Comparison of ENCODE assay signal across 31 mouse cellular contexts in the genomic region with DNA sequence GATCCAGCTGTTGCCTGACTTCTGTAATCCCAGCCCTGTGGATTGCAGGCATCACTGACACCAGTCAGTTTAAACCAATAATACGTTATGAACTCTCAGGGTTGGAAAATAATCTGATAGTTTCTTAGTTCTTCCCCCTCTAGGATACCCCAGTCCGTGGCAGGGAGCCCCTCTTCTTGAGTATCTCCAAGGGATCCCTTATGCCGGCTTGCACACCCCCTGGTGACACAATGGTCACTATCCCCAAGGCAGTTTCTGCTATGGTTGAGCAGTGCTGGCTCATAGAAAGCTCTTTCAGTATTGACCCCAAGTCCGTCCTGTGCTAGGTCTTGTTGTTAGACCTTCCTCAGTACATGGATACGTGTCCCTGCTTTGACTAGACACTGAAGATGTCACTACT.
"Had no signal": no experiment of that assay in that cellular context is flagged by ENCODE, and none has a peak within 500 bp of the region (broad histone marks: within the 10 kb centered on the region; RNA-seq: fewer than 3 reads in every experiment).

No protein-coding gene starts in this region.

- H3K36me3 ChIP-seq: limb, embryonic 10.5 days; liver, embryonic 12.5 days; liver, embryonic 13.5 days; liver, embryonic 15.5 days; lung, embryonic 15.5 days had no signal

- H3K27me3 ChIP-seq: limb, embryonic 13.5 days; limb, embryonic 15.5 days; liver, embryonic 13.5 days; liver, embryonic 15.5 days; lung, embryonic 15.5 days; midbrain, embryonic 12.5 days; midbrain, embryonic 13.5 days; midbrain, embryonic 15.5 days; neural tube, embryonic 12.5 days; neural tube, embryonic 13.5 days had no signal

- H3K9me3 ChIP-seq: limb, embryonic 10.5 days; limb, embryonic 12.5 days; limb, embryonic 13.5 days; limb, embryonic 15.5 days; liver, embryonic 12.5 days; liver, embryonic 13.5 days; liver, embryonic 15.5 days; lung, embryonic 15.5 days; megakaryocyte, embryonic 14.5 days; midbrain, embryonic 10.5 days; midbrain, embryonic 12.5 days; midbrain, embryonic 13.5 days; midbrain, embryonic 15.5 days; neural tube, embryonic 12.5 days; neural tube, embryonic 13.5 days had no signal

- H3K27ac ChIP-seq: limb, embryonic 10.5 days; limb, embryonic 12.5 days; limb, embryonic 13.5 days; limb, embryonic 15.5 days; liver, embryonic 12.5 days; liver, embryonic 13.5 days; liver, embryonic 14.5 days; liver, embryonic 15.5 days; lung, embryonic 15.5 days; macrophage; midbrain, embryonic 10.5 days; midbrain, embryonic 12.5 days; midbrain, embryonic 13.5 days; midbrain, embryonic 15.5 days; neural tube, embryonic 12.5 days; neural tube, embryonic 13.5 days had no signal

- H3K4me2 ChIP-seq: limb, embryonic 12.5 days; limb, embryonic 13.5 days; limb, embryonic 15.5 days; liver, embryonic 11.5 days; liver, embryonic 12.5 days; liver, embryonic 13.5 days; liver, embryonic 15.5 days; lung, embryonic 14.5 days; lung, embryonic 15.5 days; midbrain, embryonic 11.5 days; midbrain, embryonic 12.5 days; midbrain, embryonic 13.5 days; midbrain, embryonic 15.5 days; neural tube, embryonic 12.5 days; neural tube, embryonic 13.5 days had no signal

- H3K9ac ChIP-seq: limb, embryonic 12.5 days; limb, embryonic 13.5 days; limb, embryonic 15.5 days; liver, embryonic 12.5 days; liver, embryonic 13.5 days; liver, embryonic 14.5 days; liver, embryonic 15.5 days; lung, embryonic 14.5 days; lung, embryonic 15.5 days; midbrain, embryonic 12.5 days; midbrain, embryonic 13.5 days; midbrain, embryonic 15.5 days; neural tube, embryonic 12.5 days; neural tube, embryonic 13.5 days had no signal

- H3K4me1 ChIP-seq: limb, embryonic 10.5 days; limb, embryonic 12.5 days had no signal

- DNase-seq: left cerebral cortex, postnatal 4 days; liver, embryonic 13.5 days; lung, adult 18-20 months; lung, adult 2 months; lung, embryonic 14.5 days; lung, postnatal 10 days; lung, postnatal 14 days; lung, postnatal 36 days; lung, postnatal 4 days; midbrain, embryonic 14.5 days had no signal

- H3K4me3 ChIP-seq: limb, embryonic 10.5 days; limb, embryonic 12.5 days; limb, embryonic 13.5 days; limb, embryonic 15.5 days; liver, embryonic 12.5 days; liver, embryonic 13.5 days; liver, embryonic 15.5 days; lung, embryonic 15.5 days; megakaryocyte, embryonic 14.5 days; midbrain, embryonic 10.5 days; midbrain, embryonic 12.5 days; midbrain, embryonic 13.5 days; midbrain, embryonic 15.5 days; myocyte; neural tube, embryonic 12.5 days; neural tube, embryonic 13.5 days had no signal

- ATAC-seq: liver, embryonic 12.5 days; lung, postnatal 0 days; midbrain, embryonic 13.5 days; midbrain, embryonic 15.5 days; midbrain, embryonic 16.5 days had no signal
